Mouse (Mus musculus): ENCODE measurements around the gene Tbcb.

Gene Tbcb

GRCm38 (mm10) chr7:30194101-30194831 is 37.8 kb downstream of the Tbcb start:
- in situ Hi-C loops (cut with MboI, MseI): no loop called here

GRCm38 (mm10) chr7:30193581-30194100 is 38.4 kb downstream of the Tbcb start:
- in situ Hi-C loops (cut with MboI, MseI): no loop called here

DNA sequence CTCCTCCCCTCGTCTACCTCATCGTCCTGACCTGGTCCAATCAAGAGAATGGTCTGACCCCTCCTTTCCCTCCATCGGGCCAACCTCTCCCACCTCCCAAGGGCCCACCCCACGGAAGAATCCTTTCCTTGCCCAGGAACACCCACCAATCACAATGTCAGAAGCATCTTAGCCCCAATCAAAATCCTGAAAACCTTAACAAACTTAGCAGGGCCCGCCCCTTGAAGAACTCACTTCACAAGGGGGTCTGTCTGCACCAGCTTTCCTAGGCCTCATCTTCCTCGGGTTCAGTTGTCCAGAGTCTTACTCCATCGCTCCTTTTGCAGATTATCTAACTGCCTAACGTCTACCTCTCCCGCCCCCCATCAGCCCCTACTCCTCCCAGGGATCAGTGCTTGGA is 39.1 kb downstream of the Tbcb start:
- in situ Hi-C loops (cut with MboI, MseI): no loop called here

DNA sequence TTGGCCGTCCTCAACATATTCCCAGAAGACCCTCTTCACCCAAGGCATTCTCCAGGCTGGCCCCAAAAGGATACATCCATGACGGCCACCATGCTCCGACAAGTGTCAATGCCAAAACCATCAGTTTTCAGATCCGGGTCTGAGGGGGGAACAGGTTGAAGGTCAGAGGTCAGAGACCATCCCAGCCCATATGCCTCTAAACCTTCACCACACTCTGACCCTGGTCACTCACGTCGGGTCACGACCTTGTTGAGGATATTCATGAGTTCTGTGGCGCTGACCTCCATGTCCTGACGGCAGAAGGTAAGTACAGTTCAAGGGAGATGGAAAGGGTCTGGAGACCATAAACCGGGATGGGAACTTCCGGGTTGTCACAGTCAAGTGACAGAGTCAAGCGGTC is 40.0 kb downstream of the Tbcb start:
- in situ Hi-C loops (cut with MboI, MseI): no loop called here

GRCm38 (mm10) chr7:30189116-30189491 is 43.0 kb downstream of the Tbcb start:
- in situ Hi-C loops (cut with MboI, MseI): no loop called here

DNA sequence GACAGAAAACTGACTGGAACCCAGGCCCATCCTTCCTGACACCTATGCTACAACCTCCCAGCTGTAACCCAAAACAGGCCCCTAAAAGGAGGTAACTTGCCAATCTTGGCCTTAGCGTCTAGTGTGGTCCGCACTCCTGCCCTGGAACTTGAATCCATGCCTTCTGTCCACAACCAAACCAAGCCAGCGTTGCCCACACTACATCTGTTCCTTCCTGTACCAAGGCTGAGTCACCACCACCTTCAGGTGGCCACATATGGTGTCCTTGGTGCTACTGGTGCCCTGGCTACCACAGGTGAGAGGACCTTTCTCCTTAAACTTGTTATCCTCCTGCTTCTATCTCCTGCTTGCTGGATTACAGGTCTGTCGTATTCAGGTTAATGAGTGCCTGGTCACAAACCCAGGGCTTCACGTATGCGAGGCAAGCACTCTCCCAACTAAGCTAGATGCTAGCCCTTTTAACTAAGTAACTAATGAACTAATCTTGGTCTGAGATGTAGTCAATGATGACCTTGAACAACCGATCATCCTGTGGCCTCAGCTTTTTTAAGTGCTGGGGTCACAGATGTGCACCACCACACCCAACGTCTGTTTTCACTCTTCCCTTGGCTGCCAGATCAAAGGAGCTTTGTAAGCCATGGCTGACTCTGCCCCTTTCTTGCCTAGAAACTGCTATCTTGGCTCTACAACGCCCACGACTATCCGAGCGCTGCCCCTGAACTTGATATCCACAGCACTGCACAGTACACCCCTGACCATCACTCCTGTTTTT is 43.5 kb downstream of the Tbcb start:
- in situ Hi-C loops (cut with MboI, MseI): no loop called here

- in situ Hi-C loops (cut with MboI, MseI): loop anchor here (5.0 kb wide), 1 partner anchor 33 kb away; no protein-coding TSS in a partner anchor
These were observed 47.3 kb downstream of the Tbcb start for GRCm38 (mm10) chr7:30184641-30185348.

DNA sequence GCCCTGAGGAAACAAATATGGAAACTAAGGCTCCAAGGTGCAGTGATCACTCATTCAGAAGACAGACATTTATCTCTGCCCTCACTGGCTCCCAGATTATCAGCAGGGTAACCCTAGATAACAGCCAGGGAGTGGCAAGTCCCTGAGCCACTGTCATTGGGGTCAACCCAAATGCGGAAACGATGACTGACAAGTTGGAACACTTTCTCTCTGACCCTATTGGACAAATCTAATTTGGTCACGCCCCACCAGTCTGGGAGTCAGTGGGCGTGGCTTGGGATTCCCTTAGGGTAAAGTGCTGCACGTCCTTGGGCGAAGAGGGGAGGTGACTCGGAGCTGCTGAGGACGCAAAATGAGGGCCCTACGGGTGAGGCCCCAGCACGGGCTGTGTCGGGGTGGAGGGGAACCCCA is 48.2 kb downstream of the Tbcb start, which contains the start of gene Cox7a1:
TSS of gene Cox7a1 (plus strand) at position 266 of the 411 bp plus-strand sequence.
- in situ Hi-C loops (cut with MboI, MseI): loop anchor here (5.0 kb wide), 1 partner anchor 33 kb away; no protein-coding TSS in a partner anchor

GRCm38 (mm10) chr7:30183189-30183588 is 48.9 kb downstream of the Tbcb start:
- in situ Hi-C loops (cut with MboI, MseI): loop anchor here (5.0 kb wide), 1 partner anchor 34 kb away; no protein-coding TSS in a partner anchor

DNA sequence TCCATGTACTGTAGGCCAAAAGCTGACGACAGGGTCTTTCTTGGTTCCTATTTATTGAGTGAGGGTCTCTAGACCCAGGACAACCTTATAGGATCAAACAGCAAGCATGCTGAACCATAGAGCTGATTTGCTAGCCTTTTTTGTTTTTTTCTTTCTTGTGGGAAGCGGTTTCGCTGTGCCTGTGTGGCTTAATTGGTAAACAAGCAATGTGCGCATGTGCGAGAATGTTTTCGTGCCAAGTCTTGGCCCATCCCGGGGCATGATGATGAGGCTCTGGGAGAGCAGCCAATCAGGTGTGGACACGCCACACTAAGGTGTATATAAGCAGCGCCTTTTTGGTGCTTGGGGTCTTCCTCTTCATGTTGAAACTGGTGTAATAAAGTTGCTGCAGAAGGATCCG is 50.1 kb downstream of the Tbcb start:
- in situ Hi-C loops (cut with MboI, MseI): loop anchor here (5.0 kb wide), 1 partner anchor 35 kb away; no protein-coding TSS in a partner anchor

- in situ Hi-C loops (cut with MboI, MseI): loop anchor here (5.0 kb wide), 1 partner anchor 36 kb away; no protein-coding TSS in a partner anchor
These were observed 50.8 kb downstream of the Tbcb start for GRCm38 (mm10) chr7:30181308-30181707.

GRCm38 (mm10) chr7:30178256-30178655 is 53.8 kb downstream of the Tbcb start:
- in situ Hi-C loops (cut with MboI, MseI): no loop called here

- in situ Hi-C loops (cut with MboI, MseI): no loop called here
These were observed 55.6 kb downstream of the Tbcb start for GRCm38 (mm10) chr7:30176474-30176873.
